Mouse (Mus musculus) embryonic fibroblast, embryonic 13.5 days (primary cell): ENCODE results near the gene Tns1. TPM values are rescaled to one million over a fixed set of nuclear protein-coding genes. Genes with fewer than 3 reads are reported as not detected.

Source experiments
- H3K27ac ChIP-seq: 2 replicates; pipeline ENCODE4 v1.5.1; 2012; ENCODE audit warnings: low read length, control low read depth, inconsistent platforms; ENCODE audit not compliant: insufficient read depth
- H3K4me1 ChIP-seq: 2 replicates; pipeline ENCODE4 v1.6.1; 2011; ENCODE audit warnings: low read length; ENCODE audit not compliant: control insufficient read depth, insufficient read depth
- H3K4me3 ChIP-seq: 2 replicates; pipeline ENCODE4 v1.5.1; 2011; ENCODE audit warnings: mild to moderate bottlenecking, control low read depth, low read length; ENCODE audit not compliant: insufficient read depth
- CTCF ChIP-seq: IDR thresholded peaks from 2 replicates; pipeline ENCODE4 v1.5.1; 2011; ENCODE audit warnings: mild to moderate bottlenecking, control low read depth, low read length, moderate library complexity, borderline replicate concordance; ENCODE audit not compliant: insufficient read depth
- POLR2A ChIP-seq: IDR thresholded peaks from 2 replicates; pipeline ENCODE4 v1.6.1; 2011; ENCODE audit warnings: low read depth, mild to moderate bottlenecking, control low read depth, low read length, moderate library complexity
- polyA plus RNA-seq: library from polyadenylated mRNA; stranded (reverse); fragments of >200 nt; gene quantifications from 2 replicates; pipeline ENCODE4 v1.2.4, GENCODE M21; 2011; ENCODE audit warnings: low read depth; ENCODE audit not compliant: missing spikeins, insufficient read length

Tns1 gene
- polyA plus RNA-seq, 1 experiment, result 122 TPM

- TF ChIP-seq CTCF, result no peak
- TF ChIP-seq POLR2A, result no peak
- Histone ChIP-seq H3K4me3 (no peak overlapping the region), H3K27ac (no peak overlapping the region), H3K4me1 (0 out of 2 replicates have a peak, but pooled peaks cover 3% of the 10 kb centered on the region)
Observed at GRCm38 (mm10) chr1:74077353-74077752, 46.9 kb downstream of the Tns1 start.

- TF ChIP-seq POLR2A, result no peak
- TF ChIP-seq CTCF, result no peak
- Histone ChIP-seq H3K27ac (no peak overlapping the region), H3K4me1 (0 out of 2 replicates have a peak, but pooled peaks cover 3% of the 10 kb centered on the region), H3K4me3 (no peak overlapping the region)
Observed at GRCm38 (mm10) chr1:74076230-74076629, 48.0 kb downstream of the Tns1 start.

GRCm38 (mm10) chr1:74074693-74075485 lies 49.4 kb downstream of the Tns1 start:
- Histone ChIP-seq H3K27ac (no peak overlapping the region), H3K4me3 (no peak overlapping the region), H3K4me1 (peaks cover 9% of the 10 kb centered on the region)
- TF ChIP-seq POLR2A (no peak), CTCF (no peak)

- TF ChIP-seq CTCF (no peak), POLR2A (no peak)
- H3K4me3 ChIP-seq, result no peak overlapping the region
- no peak overlapping the region for H3K27ac ChIP-seq
- peaks cover 13% of the 10 kb centered on the region for H3K4me1 ChIP-seq
Observed at GRCm38 (mm10) chr1:74073791-74074190, 50.5 kb downstream of the Tns1 start.

GRCm38 (mm10) chr1:74070745-74071144 lies 53.5 kb downstream of the Tns1 start:
- H3K27ac ChIP-seq, result no peak overlapping the region; the same call in 1 of the 2 replicates
- TF ChIP-seq POLR2A (no peak), CTCF (no peak)
- H3K4me1 ChIP-seq, result peaks cover 22% of the 10 kb centered on the region
- no peak overlapping the region for H3K4me3 ChIP-seq

GRCm38 (mm10) chr1:74070001-74070551 lies 54.2 kb downstream of the Tns1 start:
- H3K27ac ChIP-seq, result peak overlapping the region; percentile 44; the same call in 1 of the 2 replicates
- peaks cover 27% of the 10 kb centered on the region for H3K4me1 ChIP-seq
- no peak for TF ChIP-seq POLR2A
- no peak for TF ChIP-seq CTCF
- H3K4me3 ChIP-seq, result no peak overlapping the region

GRCm38 (mm10) chr1:74069085-74069835 lies 55.0 kb downstream of the Tns1 start:
- H3K4me1 ChIP-seq, result peaks cover 27% of the 10 kb centered on the region
- TF ChIP-seq CTCF (no peak), POLR2A (no peak)
- peak overlapping the region; percentile 35 for H3K27ac ChIP-seq
- no peak overlapping the region for H3K4me3 ChIP-seq

- Histone ChIP-seq H3K4me1 (peaks cover 27% of the 10 kb centered on the region), H3K4me3 (peak overlapping the region; percentile 52), H3K27ac (peak overlapping the region; percentile 80)
- TF ChIP-seq CTCF, result no peak
- no peak; the same call in 1 of the 2 replicates for TF ChIP-seq POLR2A
Observed at GRCm38 (mm10) chr1:74068366-74069084, 55.7 kb downstream of the Tns1 start.

GRCm38 (mm10) chr1:74067866-74068265 lies 56.4 kb downstream of the Tns1 start:
- Histone ChIP-seq H3K27ac (peak overlapping the region; percentile 80; the same call in 1 of the 2 replicates), H3K4me3 (peak overlapping the region; percentile 52), H3K4me1 (peaks cover 29% of the 10 kb centered on the region)
- no peak for TF ChIP-seq CTCF
- no peak for TF ChIP-seq POLR2A
